Mouse (Mus musculus) liver, embryonic 14.5 days (tissue): ENCODE data around the gene Smyd1. TPM values are rescaled to one million over a fixed set of nuclear protein-coding genes. Genes with fewer than 3 reads are reported as not detected.
"Not testable (repeated sequence)": the region's sequence is repeated elsewhere in the genome, so short reads cannot be mapped to it uniquely, and the experiment has no call there.

Experiments
- ATAC-seq: fragments of 200-750 bp; cut with Nextera tagmentation; 2 replicates; pipeline ENCODE4 v1.8.0; 2017; ENCODE audit warnings: moderate number of reproducible peaks, mild to moderate bottlenecking, moderate library complexity; ENCODE audit not compliant: insufficient read depth
- DNase-seq, 3 experiments: peaks; one replicate each; pipeline ENCODE4 v3.0.0-alpha.2; 2012 to 2013; ENCODE audit warnings: low read depth in 3 of 3, low spot score in 3 of 3
- H3K27ac ChIP-seq: fragments of 300-500 bp; sonication (generic); 2 replicates; pipeline ENCODE4 v1.5.1; 2014; ENCODE audit warnings: moderate library complexity, mild to moderate bottlenecking, control low read depth, inconsistent platforms
- H3K27me3 ChIP-seq: fragments of 300-500 bp; sonication (generic); 2 replicates; pipeline ENCODE4 v1.6.1; 2014; ENCODE audit warnings: mild to moderate bottlenecking, low read length, moderate library complexity; ENCODE audit not compliant: control insufficient read depth, insufficient read depth
- H3K36me3 ChIP-seq: fragments of 300-500 bp; sonication (generic); replicated peaks from 2 replicates; pipeline ENCODE4 v1.6.1; 2014; ENCODE audit warnings: low read depth; ENCODE audit not compliant: control insufficient read depth, insufficient read depth
- H3K4me1 ChIP-seq, 2 experiments: fragments of 200-500 bp in 1 of 2; fragments of 300-500 bp in 1 of 2; sonication (generic) in 1 of 2; replicated peaks; 2 replicates each; pipeline ENCODE4 v1.6.1; 2012 to 2014; ENCODE audit warnings: antibody characterized with exemption in 1 of 2, inconsistent platforms in 1 of 2, low read length in 1 of 2; ENCODE audit not compliant: control insufficient read depth in 2 of 2, insufficient read depth in 2 of 2
- H3K4me2 ChIP-seq: fragments of 300-500 bp; sonication (generic); 2 replicates; pipeline ENCODE4 v1.6.1; 2014; ENCODE audit warnings: low read depth, mild to moderate bottlenecking, control low read depth, moderate library complexity
- H3K4me3 ChIP-seq, 2 experiments: fragments of 200-500 bp in 1 of 2; fragments of 300-500 bp in 1 of 2; sonication (generic) in 1 of 2; 2 replicates each; pipeline ENCODE4 v1.5.1; 2012 to 2014; ENCODE audit warnings: low read depth in 2 of 2, low read length in 2 of 2, mild to moderate bottlenecking in 2 of 2, control low read depth in 1 of 2, inconsistent platforms in 1 of 2, moderate library complexity in 1 of 2; ENCODE audit not compliant: insufficient read depth in 1 of 2
- H3K9ac ChIP-seq: fragments of 300-500 bp; sonication (generic); replicated peaks from 2 replicates; pipeline ENCODE4 v1.6.1; 2014; ENCODE audit warnings: mild to moderate bottlenecking, control low read depth, moderate library complexity
- H3K9me3 ChIP-seq: fragments of 300-500 bp; sonication (generic); 2 replicates; pipeline ENCODE4 v1.6.1; 2016; ENCODE audit warnings: low read length, mixed read lengths; ENCODE audit not compliant: control insufficient read depth
- CTCF ChIP-seq: IDR thresholded peaks from 2 replicates; pipeline ENCODE4 v1.5.1; 2016; ENCODE audit warnings: antibody characterized with exemption, low read depth, control low read depth
- EP300 ChIP-seq: IDR thresholded peaks from 2 replicates; pipeline ENCODE4 v1.6.1; 2016; ENCODE audit warnings: antibody characterized with exemption, low read depth
- WGBS: fragments of 180-500 bp; shearing (Covaris S2); extraction: QIAGEN DNeasy Blood & Tissue Kit; methylation state at CpG from one replicate; pipeline ENCODE4 v1.1.7; 2014; ENCODE audit not compliant: insufficient replicate concordance; 5-methylcytosine and 5-hydroxymethylcytosine counted together
- polyA plus RNA-seq, 2 experiments: library from polyadenylated mRNA; depleted of rRNA in 1 of 2; stranded (reverse) in 1 of 2; unstranded in 1 of 2; fragments of >200 nt; fragmentation: Nextera tagmentation in 1 of 2; extraction: Ambion mirVana in 1 of 2; gene quantifications; 2 replicates each; pipeline versions ENCODE4 v1.2.1 to v1.2.3; 2012 to 2014

Gene Smyd1
- polyA plus RNA-seq, 2 experiments = 0.08 to 0.11 TPM

DNA sequence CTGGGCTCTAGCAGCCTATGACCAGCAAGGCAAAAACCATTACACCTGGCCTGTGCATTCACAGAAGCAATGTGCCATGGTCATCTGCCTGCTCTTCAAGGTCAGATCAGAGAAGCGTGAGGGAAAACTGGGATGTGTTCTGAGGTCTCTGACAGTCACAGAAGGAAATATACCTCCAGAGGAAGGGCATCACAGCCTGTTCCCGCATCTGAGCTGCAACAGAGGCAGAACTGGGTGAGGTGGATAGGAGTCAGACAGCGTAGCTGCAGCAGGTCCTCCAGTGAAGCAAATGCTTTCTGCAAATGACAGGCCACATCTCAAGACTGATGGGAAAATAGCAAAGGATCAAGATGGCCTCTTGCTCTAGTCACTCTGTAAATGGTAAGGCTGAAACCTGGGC is 16.9 kb upstream of the Smyd1 start:
- ATAC-seq = no peak
- TF ChIP-seq EP300 = no peak
- no peak for TF ChIP-seq CTCF

GRCm38 (mm10) chr6:71337666-71338065 is 15.6 kb upstream of the Smyd1 start:
- 91% methylated on average over 8 of the region's 8 CpGs for WGBS
- no peak for DNase-seq
- ATAC-seq = no peak

More for the DNA sequence above, 16.9 kb upstream of the Smyd1 start:
- Histone ChIP-seq H3K27me3 (no peaks in the 10 kb centered on the region), H3K27ac (no peak overlapping the region), H3K4me3 (no peak overlapping the region), H3K36me3 (no peaks in the 10 kb centered on the region), H3K4me2 (no peak overlapping the region), H3K9ac (no peak overlapping the region), H3K9me3 (no peaks in the 10 kb centered on the region), H3K4me1 (no peaks in the 10 kb centered on the region)
- 63% methylated on average over 3 of the region's 3 CpGs for WGBS
- no peak for DNase-seq

GRCm38 (mm10) chr6:71333578-71334273 is 11.7 kb upstream of the Smyd1 start:
- no peaks in the 10 kb centered on the region for H3K9me3 ChIP-seq
- no peak overlapping the region for H3K4me3 ChIP-seq
- WGBS = 68% methylated on average over 11 of the region's 11 CpGs
- H3K36me3 ChIP-seq = no peaks in the 10 kb centered on the region
- DNase-seq = no peak
- H3K27ac ChIP-seq = no peak overlapping the region
- no peak overlapping the region for H3K9ac ChIP-seq
- ATAC-seq = no peak
- no peaks in the 10 kb centered on the region for H3K27me3 ChIP-seq
- no peaks in the 10 kb centered on the region for H3K4me1 ChIP-seq
- no peak overlapping the region for H3K4me2 ChIP-seq
- no peak for TF ChIP-seq CTCF
- no peak for TF ChIP-seq EP300

More at GRCm38 (mm10) chr6:71337666-71338065, 15.6 kb upstream of the Smyd1 start:
- Histone ChIP-seq H3K36me3 (no peaks in the 10 kb centered on the region), H3K4me3 (no peak overlapping the region), H3K4me1 (no peaks in the 10 kb centered on the region), H3K4me2 (no peak overlapping the region), H3K27ac (no peak overlapping the region), H3K9ac (no peak overlapping the region), H3K27me3 (no peaks in the 10 kb centered on the region), H3K9me3 (no peaks in the 10 kb centered on the region)
- no peak for TF ChIP-seq CTCF
- no peak for TF ChIP-seq EP300

DNA sequence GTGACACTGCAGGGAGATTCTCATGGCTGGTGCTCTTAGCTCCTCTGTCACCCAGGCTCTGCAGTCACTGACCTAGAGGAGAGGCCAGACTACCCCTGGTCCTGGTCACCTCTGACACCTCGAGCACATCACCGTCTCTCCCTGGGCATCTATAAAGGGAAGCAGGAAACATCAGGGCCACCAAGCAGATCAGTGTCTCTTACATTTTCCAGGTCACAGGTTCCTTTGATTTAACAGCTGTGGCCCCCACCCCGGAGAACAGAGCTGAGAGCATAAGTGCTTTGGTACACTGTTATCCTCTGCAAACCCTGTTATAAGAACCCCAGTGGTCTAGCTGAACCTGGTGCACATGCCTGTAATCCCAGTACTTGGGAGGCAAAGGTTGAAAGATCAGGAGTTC is 11.0 kb upstream of the Smyd1 start:
- Histone ChIP-seq H3K4me1 (no peaks in the 10 kb centered on the region), H3K4me3 (no peak overlapping the region), H3K4me2 (no peak overlapping the region), H3K9ac (no peak overlapping the region), H3K36me3 (no peaks in the 10 kb centered on the region), H3K27ac (no peak overlapping the region), H3K9me3 (no peaks in the 10 kb centered on the region), H3K27me3 (no peaks in the 10 kb centered on the region)
- 60% methylated on average over 3 of the region's 3 CpGs for WGBS
- TF ChIP-seq EP300 (no peak), CTCF (no peak)
- no peak for ATAC-seq
- no peak for DNase-seq

- no peak overlapping the region for H3K4me3 ChIP-seq
- H3K4me2 ChIP-seq = no peak overlapping the region
- no peak overlapping the region for H3K27ac ChIP-seq
- TF ChIP-seq CTCF (no peak), EP300 (no peak)
- H3K4me1 ChIP-seq = no peaks in the 10 kb centered on the region
- ATAC-seq (no peak), DNase-seq (no peak)
- no peaks in the 10 kb centered on the region for H3K9me3 ChIP-seq
- no peaks in the 10 kb centered on the region for H3K27me3 ChIP-seq
- H3K9ac ChIP-seq = no peak overlapping the region
- WGBS = 63% methylated on average over 11 of the region's 11 CpGs
- H3K36me3 ChIP-seq = no peaks in the 10 kb centered on the region
Measured at GRCm38 (mm10) chr6:71332236-71332965, 10.4 kb upstream of the Smyd1 start.

DNA sequence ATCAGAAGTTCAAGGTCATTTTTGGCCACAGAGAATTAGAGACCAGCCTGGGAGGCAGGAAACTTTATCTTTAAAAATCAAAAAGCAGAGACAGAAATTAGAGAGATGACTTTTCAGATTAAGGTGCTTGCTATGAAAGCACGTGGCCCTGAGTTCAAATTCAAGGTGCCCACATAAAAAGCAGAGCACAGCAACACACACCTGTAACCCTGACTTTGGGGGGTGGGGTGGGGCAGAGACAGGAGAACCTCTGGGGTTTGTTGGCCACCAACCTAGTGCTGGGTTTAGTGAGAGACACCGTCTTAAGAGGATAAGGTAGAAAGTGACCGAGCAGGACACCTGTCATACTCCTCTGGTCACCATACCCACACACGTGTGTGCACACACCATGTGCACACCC is 9.5 kb upstream of the Smyd1 start:
- not testable (repeated sequence) for ATAC-seq, H3K4me1 ChIP-seq, H3K9me3 ChIP-seq, H3K9ac ChIP-seq, DNase-seq, H3K27ac ChIP-seq, H3K4me3 ChIP-seq, H3K36me3 ChIP-seq, H3K27me3 ChIP-seq, H3K4me2 ChIP-seq
- WGBS = 43% methylated on average over 1 of the region's 4 CpGs
